Mouse (Mus musculus) embryonic facial prominence, embryonic 11.5 days (tissue): ENCODE results near the gene Rarres1. TPM values are rescaled to one million over a fixed set of nuclear protein-coding genes. Genes with fewer than 3 reads are reported as not detected.

Experiments
- ATAC-seq: fragments of 200-750 bp; cut with Nextera tagmentation; replicated peaks from 2 replicates; pipeline ENCODE4 v1.8.0; 2017; ENCODE audit warnings: low read depth; ENCODE audit not compliant: insufficient number of reproducible peaks, low FRiP score, low TSS enrichment
- DNase-seq: peaks from one replicate; pipeline ENCODE4 v3.0.0-alpha.2; 2015; ENCODE audit warnings: low spot score
- H3K27ac ChIP-seq: fragments of 300-500 bp; sonication (generic); replicated peaks from 2 replicates; pipeline ENCODE4 v1.5.1; 2014; ENCODE audit warnings: mild to moderate bottlenecking, low read depth, low read length, control low read depth
- H3K27me3 ChIP-seq: fragments of 300-500 bp; sonication (generic); 2 replicates; pipeline ENCODE4 v1.6.1; 2014; ENCODE audit warnings: mild to moderate bottlenecking, low read length, moderate library complexity, mixed read lengths; ENCODE audit not compliant: control insufficient read depth, insufficient read depth
- H3K36me3 ChIP-seq: fragments of 300-500 bp; sonication (generic); replicated peaks from 2 replicates; pipeline ENCODE4 v1.6.1; 2014; ENCODE audit warnings: low read depth, mild to moderate bottlenecking, low read length, moderate library complexity, mixed read lengths; ENCODE audit not compliant: control insufficient read depth, insufficient read depth
- H3K4me1 ChIP-seq: fragments of 300-500 bp; sonication (generic); 2 replicates; pipeline ENCODE4 v1.6.1; 2014; ENCODE audit warnings: low read length, mixed read lengths; ENCODE audit not compliant: control insufficient read depth, insufficient read depth
- H3K4me2 ChIP-seq: fragments of 300-500 bp; sonication (generic); 2 replicates; pipeline ENCODE4 v1.6.1; 2014; ENCODE audit warnings: low read depth, mild to moderate bottlenecking, control low read depth, low read length, moderate library complexity
- H3K4me3 ChIP-seq: fragments of 300-500 bp; sonication (generic); 2 replicates; pipeline ENCODE4 v1.5.1; 2014; ENCODE audit warnings: low read depth, low read length, control low read depth
- H3K9ac ChIP-seq: fragments of 300-500 bp; sonication (generic); replicated peaks from 2 replicates; pipeline ENCODE4 v1.6.1; 2014; ENCODE audit warnings: mild to moderate bottlenecking, control low read depth, low read length
- H3K9me3 ChIP-seq: fragments of 300-500 bp; sonication (generic); replicated peaks from 2 replicates; pipeline ENCODE4 v1.6.1; 2016; ENCODE audit warnings: mild to moderate bottlenecking, low read length, inconsistent platforms, mixed read lengths; ENCODE audit not compliant: control insufficient read depth
- WGBS: fragments of 180-500 bp; shearing (Covaris S2); extraction: QIAGEN DNeasy Blood & Tissue Kit; methylation state at CpG from one replicate; pipeline ENCODE4 v1.1.7; 2014; 5-methylcytosine and 5-hydroxymethylcytosine counted together
- polyA plus RNA-seq: library from polyadenylated mRNA; unstranded; fragments of >200 nt; fragmentation: Nextera tagmentation; extraction: Ambion mirVana; gene quantifications from 2 replicates; pipeline ENCODE4 v1.2.1, GENCODE M21; 2014

Rarres1 gene
- polyA plus RNA-seq, 1 experiment from 2014 or later: 0.52 TPM

DNA sequence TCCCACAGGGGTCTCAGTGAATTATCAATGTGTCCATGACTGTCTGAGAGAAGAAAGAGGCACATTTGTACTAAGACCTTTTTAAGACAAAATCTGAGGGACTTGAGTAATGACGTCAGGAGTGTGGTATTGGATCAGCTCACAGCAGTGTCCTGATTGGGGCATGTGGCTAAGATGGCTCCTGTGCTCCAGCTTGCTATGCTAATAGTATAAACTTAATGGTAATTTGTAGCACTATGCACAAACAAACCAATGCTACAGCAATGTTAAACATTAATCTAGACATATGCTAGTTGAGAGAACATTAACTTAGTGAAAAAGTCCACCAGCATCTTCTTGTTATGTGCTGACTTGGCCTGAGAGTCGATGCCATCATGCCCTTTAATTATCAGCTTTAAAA lies 30.1 kb downstream of the Rarres1 start:
- DNase-seq: no peak
- H3K27me3 ChIP-seq: no peaks in the 10 kb centered on the region
- no peak overlapping the region for H3K4me2 ChIP-seq
- no peak overlapping the region for H3K27ac ChIP-seq
- no peak overlapping the region for H3K4me3 ChIP-seq
- ATAC-seq: no peak
- H3K36me3 ChIP-seq: no peaks in the 10 kb centered on the region
- H3K9ac ChIP-seq: no peak overlapping the region
- WGBS: 86% methylated on average over 2 of the region's 2 CpGs
- H3K9me3 ChIP-seq: no peaks in the 10 kb centered on the region
- no peaks in the 10 kb centered on the region for H3K4me1 ChIP-seq

DNA sequence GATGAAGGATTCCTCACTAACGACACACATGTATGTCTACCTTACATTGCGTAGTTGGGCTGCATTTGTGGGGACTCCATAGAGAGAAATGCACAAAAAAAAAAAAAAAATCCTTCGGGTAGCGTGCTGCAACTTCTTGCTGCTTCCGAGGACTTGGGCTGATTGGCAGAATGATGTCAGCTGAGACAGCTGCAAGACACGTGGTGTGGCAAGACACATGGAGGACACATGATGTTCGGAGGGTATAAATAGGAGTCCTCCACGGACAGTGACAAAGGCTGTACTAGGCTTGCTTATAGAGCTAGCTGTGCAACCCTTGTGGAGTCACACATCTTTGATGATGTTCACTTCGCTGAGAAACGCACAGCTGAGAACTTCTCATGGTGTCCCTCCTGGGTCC lies 32.9 kb downstream of the Rarres1 start:
- H3K27ac ChIP-seq: no peak overlapping the region
- ATAC-seq: no peak
- no peak for DNase-seq
- 90% methylated on average over 10 of the region's 10 CpGs for WGBS
- no peak overlapping the region for H3K4me2 ChIP-seq
- no peaks in the 10 kb centered on the region for H3K27me3 ChIP-seq
- H3K9me3 ChIP-seq: no peaks in the 10 kb centered on the region
- H3K9ac ChIP-seq: no peak overlapping the region
- H3K36me3 ChIP-seq: no peaks in the 10 kb centered on the region
- H3K4me1 ChIP-seq: no peaks in the 10 kb centered on the region
- no peak overlapping the region for H3K4me3 ChIP-seq

DNA sequence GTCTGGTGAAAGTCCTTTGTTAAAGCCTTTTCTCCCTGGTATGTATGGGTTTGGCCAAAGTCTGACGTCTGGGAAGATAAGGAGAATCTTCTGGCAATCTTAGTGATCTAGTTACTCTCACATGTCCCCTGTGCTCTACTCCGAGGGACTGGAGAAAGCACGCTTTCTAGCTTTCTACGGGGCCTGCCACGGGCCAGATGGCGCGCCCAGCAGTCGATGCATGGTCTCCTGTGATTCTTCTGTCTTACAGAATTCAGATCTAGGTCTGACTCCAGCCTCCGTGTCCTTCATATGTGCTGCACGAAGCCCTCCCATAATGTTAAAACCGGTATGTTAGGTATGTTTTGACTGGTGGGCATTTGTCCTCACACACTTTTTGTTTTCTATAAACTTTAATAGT lies 35.5 kb downstream of the Rarres1 start:
- Histone ChIP-seq H3K27me3 (no peaks in the 10 kb centered on the region), H3K36me3 (0 out of 2 replicates have a peak, but pooled peaks cover 2% of the 10 kb centered on the region), H3K9me3 (no peaks in the 10 kb centered on the region), H3K27ac (no peak overlapping the region), H3K4me1 (no peaks in the 10 kb centered on the region), H3K4me2 (no peak overlapping the region), H3K4me3 (no peak overlapping the region), H3K9ac (no peak overlapping the region)
- DNase-seq (no peak), ATAC-seq (no peak)
- WGBS: 90% methylated on average over 11 of the region's 11 CpGs

DNA sequence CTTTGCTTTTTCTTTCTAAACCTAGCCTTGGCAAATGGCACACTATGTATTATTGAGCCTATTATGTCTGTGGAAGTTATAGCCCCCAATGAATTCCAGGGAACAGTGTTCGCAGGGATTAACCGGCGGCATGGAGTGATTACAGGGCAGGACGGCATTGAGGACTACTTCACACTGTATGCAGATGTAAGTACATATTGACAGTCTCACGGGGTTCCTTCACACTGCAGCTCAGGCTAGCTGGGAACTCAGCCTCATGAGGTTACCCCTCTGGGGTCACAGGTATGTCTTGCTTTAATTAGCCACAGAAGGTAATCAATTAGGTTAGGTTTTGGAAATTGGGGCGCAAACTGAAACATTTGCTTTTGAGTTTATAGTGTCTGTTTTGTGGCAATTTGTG lies 41.9 kb downstream of the Rarres1 start:
- no peak overlapping the region for H3K4me2 ChIP-seq
- H3K27me3 ChIP-seq: no peaks in the 10 kb centered on the region
- no peak overlapping the region for H3K9ac ChIP-seq
- ATAC-seq (no peak), DNase-seq (no peak)
- 81% methylated on average over 6 of the region's 6 CpGs for WGBS
- no peak overlapping the region for H3K4me3 ChIP-seq
- no peak overlapping the region for H3K27ac ChIP-seq
- no peaks in the 10 kb centered on the region for H3K4me1 ChIP-seq
- H3K9me3 ChIP-seq: no peaks in the 10 kb centered on the region
- H3K36me3 ChIP-seq: peaks cover 2% of the 10 kb centered on the region; the same call in 1 of the 2 replicates

DNA sequence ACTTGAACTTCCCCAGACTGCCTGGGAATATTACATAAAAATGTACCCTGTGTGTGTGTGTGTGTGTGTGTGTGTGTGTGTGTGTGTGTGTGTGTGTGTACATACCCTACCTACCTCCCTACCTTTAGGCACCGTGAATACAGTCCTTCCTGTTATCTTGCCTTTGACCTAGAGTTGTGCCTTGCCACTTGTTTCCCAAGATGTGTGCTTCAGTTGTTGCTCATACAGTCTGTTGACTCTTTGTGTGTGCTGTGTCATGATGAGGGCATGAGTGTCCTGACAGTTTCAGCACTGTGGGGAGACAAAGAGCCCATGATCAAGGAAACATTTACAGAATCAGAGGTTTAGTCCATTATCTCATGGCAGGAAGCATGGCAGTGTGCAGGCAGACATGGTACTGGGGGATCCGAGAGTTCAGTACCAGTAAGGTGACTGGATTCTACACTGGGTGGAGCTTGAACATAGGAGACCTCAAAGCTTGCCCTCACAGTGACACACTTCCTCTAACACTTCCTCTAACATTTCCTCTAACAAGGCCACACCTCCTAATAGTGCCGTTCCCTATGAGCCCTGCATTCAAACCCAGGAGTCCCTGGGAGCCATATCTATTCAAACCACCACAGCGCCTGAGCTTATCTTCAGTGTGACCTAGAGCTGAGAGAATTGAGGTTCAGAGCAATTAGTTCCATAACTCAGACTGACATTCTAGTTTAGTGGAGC lies 43.8 kb downstream of the Rarres1 start:
- no peak overlapping the region for H3K4me3 ChIP-seq
- no peak for ATAC-seq
- H3K9ac ChIP-seq: no peak overlapping the region
- no peak overlapping the region for H3K4me2 ChIP-seq
- H3K9me3 ChIP-seq: no peaks in the 10 kb centered on the region
- no peaks in the 10 kb centered on the region for H3K4me1 ChIP-seq
- no peaks in the 10 kb centered on the region for H3K27me3 ChIP-seq
- no peak overlapping the region for H3K27ac ChIP-seq
- DNase-seq: no peak
- WGBS: 88% methylated on average over 4 of the region's 4 CpGs
- H3K36me3 ChIP-seq: no peaks in the 10 kb centered on the region; the same call in none of the 2 replicates

DNA sequence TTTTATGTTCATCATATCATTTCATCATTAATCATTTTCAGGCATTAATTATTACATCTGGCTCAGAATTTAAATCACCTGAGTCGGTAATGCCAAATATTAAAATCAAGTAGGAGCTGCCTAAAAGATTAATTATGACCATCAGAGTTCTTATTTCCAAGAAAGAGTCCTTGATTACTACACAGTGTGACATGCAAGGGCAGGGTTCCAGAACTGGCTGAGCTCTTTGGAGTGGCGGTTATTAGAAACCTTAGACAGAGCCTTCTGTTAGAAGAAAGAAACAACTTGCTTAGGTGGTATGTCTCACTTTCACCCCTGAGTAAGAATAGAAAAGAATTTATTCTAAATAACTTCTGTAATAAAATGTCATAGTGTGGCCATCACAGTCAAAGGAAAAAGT lies 48.0 kb downstream of the Rarres1 start:
- no peak for DNase-seq
- Histone ChIP-seq H3K27ac (no peak overlapping the region), H3K4me1 (peaks cover 2% of the 10 kb centered on the region; the same call in 1 of the 2 replicates), H3K4me3 (no peak overlapping the region), H3K36me3 (no peaks in the 10 kb centered on the region; the same call in none of the 2 replicates), H3K27me3 (no peaks in the 10 kb centered on the region), H3K9ac (no peak overlapping the region), H3K4me2 (no peak overlapping the region), H3K9me3 (no peaks in the 10 kb centered on the region)
- no peak for ATAC-seq
- WGBS: 87% methylated on average over 2 of the region's 2 CpGs

DNA sequence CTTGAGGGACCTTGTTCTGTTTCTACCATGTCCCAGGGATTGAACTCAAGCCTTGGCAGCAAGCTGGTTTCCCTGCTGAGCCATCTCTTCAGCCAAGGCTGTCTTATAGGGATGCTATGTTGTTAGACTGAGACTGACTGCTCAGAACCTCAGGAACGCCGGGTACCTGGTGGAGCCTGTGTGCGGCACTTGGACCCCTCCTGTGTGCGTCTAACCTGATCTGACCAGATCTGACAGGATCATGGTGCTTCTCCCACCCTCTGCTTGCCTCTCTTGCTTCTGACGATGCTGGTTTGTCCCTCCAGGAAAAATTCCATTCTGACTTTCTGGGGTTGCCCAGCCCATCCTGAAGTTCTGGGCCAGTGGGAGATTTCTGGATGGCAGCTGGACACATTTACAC lies 48.7 kb downstream of the Rarres1 start:
- Histone ChIP-seq H3K4me2 (no peak overlapping the region), H3K9me3 (no peaks in the 10 kb centered on the region), H3K36me3 (no peaks in the 10 kb centered on the region; the same call in none of the 2 replicates), H3K27me3 (no peaks in the 10 kb centered on the region), H3K4me3 (no peak overlapping the region), H3K9ac (no peak overlapping the region), H3K4me1 (peaks cover 2% of the 10 kb centered on the region; the same call in 1 of the 2 replicates), H3K27ac (no peak overlapping the region)
- ATAC-seq (no peak), DNase-seq (no peak)
- 92% methylated on average over 5 of the region's 5 CpGs for WGBS
